Mouse (Mus musculus) C2C12 (cell line): ENCODE measurements around the gene Ttc33. TPM values are rescaled to one million over a fixed set of nuclear protein-coding genes. Genes with fewer than 3 reads are reported as not detected.

ENCODE experiments used
- H3K27me3 ChIP-seq: one replicate; pipeline ENCODE4 v1.6.1; 2011; ENCODE audit not compliant: control insufficient read depth, insufficient read depth, insufficient read length
- H3K36me3 ChIP-seq: one replicate; pipeline ENCODE4 v1.6.1; 2011; ENCODE audit not compliant: control insufficient read depth, insufficient read depth
- H3K4me3 ChIP-seq: one replicate; pipeline ENCODE4 v1.5.1; 2011; ENCODE audit warnings: mild to moderate bottlenecking, control low read depth; ENCODE audit not compliant: poor library complexity, insufficient read depth, severe bottlenecking
- H3K79me2 ChIP-seq: one replicate; pipeline ENCODE4 v1.6.1; 2011; ENCODE audit not compliant: control insufficient read depth, insufficient read depth
- H3K79me3 ChIP-seq: one replicate; pipeline ENCODE4 v1.6.1; 2011; ENCODE audit warnings: low read depth, control low read depth
- H3ac ChIP-seq: one replicate; pipeline ENCODE3; 2011; ENCODE audit warnings: low read depth; ENCODE audit not compliant: control insufficient read depth, insufficient read length
- CEBPB ChIP-seq: IDR thresholded peaks from one replicate; pipeline ENCODE4 v1.6.1; 2011; ENCODE audit warnings: low read depth, mild to moderate bottlenecking, control low read depth, moderate library complexity
- CTCF ChIP-seq: IDR thresholded peaks from one replicate; pipeline ENCODE4 v1.5.1; 2011; ENCODE audit not compliant: control insufficient read depth, insufficient read depth, insufficient read length
- FOSL1 ChIP-seq: IDR thresholded peaks from one replicate; pipeline ENCODE4 v1.8.0; 2011; ENCODE audit warnings: mild to moderate bottlenecking, low read length; ENCODE audit not compliant: poor library complexity, insufficient read depth, severe bottlenecking
- MAX ChIP-seq: IDR thresholded peaks from one replicate; pipeline ENCODE4 v1.6.1; 2011; ENCODE audit warnings: mild to moderate bottlenecking, control low read depth
- MYOD1 ChIP-seq: IDR thresholded peaks from one replicate; pipeline ENCODE4 v1.6.1; 2011; ENCODE audit warnings: low read depth; ENCODE audit not compliant: control insufficient read depth, insufficient read length
- MYOG ChIP-seq: IDR thresholded peaks from one replicate; pipeline ENCODE4 v1.6.1; 2011; ENCODE audit not compliant: control insufficient read depth, insufficient read length; ENCODE audit errors: extremely low read depth
- USF1 ChIP-seq: IDR thresholded peaks from one replicate; pipeline ENCODE4 v1.6.1; 2011; ENCODE audit warnings: low read depth, mild to moderate bottlenecking, control low read depth, moderate library complexity
- polyA plus RNA-seq: library from polyadenylated mRNA; unstranded; fragments of >200 nt; fragmentation: generic; extraction: Trizol; gene quantifications from one replicate; pipeline ENCODE4 v1.2.1, GENCODE M21; 2012; ENCODE audit warnings: missing spikeins

The Ttc33 gene
- polyA plus RNA-seq, 1 experiment: 15.8 TPM

GRCm38 (mm10) chr15:5236538-5236937 is 51.2 kb downstream of the Ttc33 start:
- Histone ChIP-seq H3K27me3 (no peaks in the 10 kb centered on the region), H3K79me3 (peaks cover 8% of the 10 kb centered on the region), H3K79me2 (peaks cover 32% of the 10 kb centered on the region), H3K4me3 (no peak overlapping the region), H3K36me3 (peaks cover 21% of the 10 kb centered on the region), H3ac (no peak overlapping the region)
- TF ChIP-seq CTCF (peak; percentile 95), MAX (no peak), FOSL1 (no peak), MYOG (no peak), MYOD1 (no peak), CEBPB (no peak)

GRCm38 (mm10) chr15:5237012-5237660 is 51.8 kb downstream of the Ttc33 start:
- H3K79me2 ChIP-seq: peaks cover 38% of the 10 kb centered on the region
- H3K27me3 ChIP-seq: no peaks in the 10 kb centered on the region
- no peak overlapping the region for H3ac ChIP-seq
- peaks cover 21% of the 10 kb centered on the region for H3K36me3 ChIP-seq
- peaks cover 8% of the 10 kb centered on the region for H3K79me3 ChIP-seq
- no peak for TF ChIP-seq MYOD1
- TF ChIP-seq CEBPB: no peak
- no peak for TF ChIP-seq MAX
- H3K4me3 ChIP-seq: no peak overlapping the region

- Histone ChIP-seq H3K4me3 (no peak overlapping the region), H3K79me2 (peaks cover 47% of the 10 kb centered on the region), H3ac (no peak overlapping the region), H3K27me3 (no peaks in the 10 kb centered on the region), H3K79me3 (peaks cover 13% of the 10 kb centered on the region), H3K36me3 (peaks cover 21% of the 10 kb centered on the region)
- TF ChIP-seq MYOD1: no peak
- no peak for TF ChIP-seq CTCF
- no peak for TF ChIP-seq CEBPB
Measured at GRCm38 (mm10) chr15:5238073-5238472, 52.7 kb downstream of the Ttc33 start.

- Histone ChIP-seq H3ac (no peak overlapping the region), H3K27me3 (no peaks in the 10 kb centered on the region), H3K4me3 (no peak overlapping the region), H3K36me3 (peaks cover 17% of the 10 kb centered on the region), H3K79me3 (peaks cover 18% of the 10 kb centered on the region), H3K79me2 (peaks cover 52% of the 10 kb centered on the region)
- TF ChIP-seq USF1: no peak
- no peak for TF ChIP-seq MYOG
- TF ChIP-seq MYOD1: no peak
- TF ChIP-seq CEBPB: no peak
- TF ChIP-seq CTCF: no peak
- TF ChIP-seq FOSL1: no peak
- TF ChIP-seq MAX: no peak
Measured at GRCm38 (mm10) chr15:5238553-5238952, 53.2 kb downstream of the Ttc33 start.

GRCm38 (mm10) chr15:5239361-5239760 is 54.0 kb downstream of the Ttc33 start:
- no peaks in the 10 kb centered on the region for H3K27me3 ChIP-seq
- H3K79me2 ChIP-seq: peaks cover 56% of the 10 kb centered on the region
- TF ChIP-seq USF1: no peak
- TF ChIP-seq CEBPB: no peak
- no peak for TF ChIP-seq FOSL1
- TF ChIP-seq MYOG: no peak
- no peak for TF ChIP-seq CTCF
- TF ChIP-seq MAX: no peak
- TF ChIP-seq MYOD1: no peak
- H3K4me3 ChIP-seq: no peak overlapping the region
- peak overlapping the region; percentile 41 for H3ac ChIP-seq
- H3K36me3 ChIP-seq: peaks cover 13% of the 10 kb centered on the region
- H3K79me3 ChIP-seq: peaks cover 20% of the 10 kb centered on the region

GRCm38 (mm10) chr15:5239901-5240300 is 54.6 kb downstream of the Ttc33 start:
- Histone ChIP-seq H3K27me3 (no peaks in the 10 kb centered on the region), H3ac (no peak overlapping the region), H3K36me3 (peaks cover 8% of the 10 kb centered on the region), H3K79me2 (peaks cover 56% of the 10 kb centered on the region), H3K79me3 (peaks cover 20% of the 10 kb centered on the region), H3K4me3 (no peak overlapping the region)
- TF ChIP-seq CTCF (no peak), MYOG (no peak), FOSL1 (no peak), MAX (no peak), CEBPB (no peak), MYOD1 (no peak), USF1 (no peak)
